Mouse (Mus musculus) right cerebral cortex, postnatal 14 days (tissue): ENCODE data around the gene Cldn13.
"Not testable (repeated sequence)": the region's sequence is repeated elsewhere in the genome, so short reads cannot be mapped to it uniquely, and the experiment has no call there.

Experiments
- DNase-seq: peaks from one replicate; pipeline ENCODE4 v3.0.0; 2022

Gene Cldn13

DNA sequence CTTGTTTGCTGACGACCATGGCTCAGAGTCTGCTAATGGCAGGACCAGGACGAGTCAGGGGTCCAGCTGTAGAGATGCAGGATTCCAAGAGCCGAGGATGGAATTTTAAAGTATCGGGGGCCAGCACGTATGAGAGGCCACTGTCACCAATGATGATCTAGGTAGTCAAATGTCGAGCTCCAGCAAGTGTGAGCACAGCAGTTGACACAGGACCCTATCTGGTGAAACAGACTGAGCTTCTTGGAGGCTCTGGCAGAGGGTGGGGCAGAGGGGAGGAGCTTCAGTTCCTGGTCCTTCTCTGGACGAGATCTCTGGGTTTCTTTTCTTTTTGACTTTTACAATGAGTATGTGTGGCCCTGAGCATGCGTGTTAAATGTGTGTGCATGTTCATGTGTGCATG is at the start of gene Cldn13:
Gene Cldn13 (minus strand): TSS at position 216 of the 400 bp plus-strand sequence.
- DNase-seq: no peak

- DNase-seq: not testable (repeated sequence)
These were observed 49.3 kb upstream of the Cldn13 start for GRCm38 (mm10) chr5:134964655-134965054.

DNA sequence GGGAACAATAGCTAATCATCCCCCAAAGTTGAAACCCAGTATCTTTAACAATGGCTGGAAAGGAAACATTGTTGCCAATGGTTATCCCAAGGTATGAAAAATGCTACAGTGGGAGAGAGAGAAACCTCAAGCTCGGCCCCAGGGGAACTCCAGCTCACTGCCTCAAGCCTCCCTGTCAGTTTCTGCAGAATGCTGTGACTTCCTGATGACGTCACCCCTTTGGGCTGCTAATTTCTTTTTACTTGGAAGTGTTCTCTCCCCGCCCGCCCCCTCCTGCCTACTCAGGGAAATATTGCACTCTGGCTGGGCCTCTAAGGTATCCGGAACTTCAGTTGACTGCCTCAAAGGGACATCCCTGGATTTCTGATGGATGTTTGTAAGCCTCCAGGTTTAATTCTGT is 48.2 kb upstream of the Cldn13 start:
- no peak for DNase-seq

DNA sequence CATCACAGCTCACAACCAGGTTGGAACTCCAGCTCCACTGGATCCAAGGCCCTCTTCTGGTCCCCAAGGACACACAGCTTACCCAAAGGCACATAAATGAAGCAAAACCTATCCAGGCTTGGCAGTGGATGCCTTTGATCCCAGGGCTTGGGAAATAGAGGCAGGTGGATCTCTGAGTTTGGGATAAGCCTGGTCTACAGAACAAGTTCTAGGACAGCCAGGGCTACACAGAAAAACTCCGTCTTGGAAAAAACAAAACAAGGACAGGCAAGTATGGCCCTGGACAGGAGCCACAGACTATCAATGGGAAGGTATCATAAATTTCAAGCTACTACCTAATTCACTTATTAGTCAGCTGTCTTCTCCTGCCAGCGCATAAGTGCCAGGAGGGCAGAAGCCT is 46.2 kb upstream of the Cldn13 start:
- no peak for DNase-seq

DNA sequence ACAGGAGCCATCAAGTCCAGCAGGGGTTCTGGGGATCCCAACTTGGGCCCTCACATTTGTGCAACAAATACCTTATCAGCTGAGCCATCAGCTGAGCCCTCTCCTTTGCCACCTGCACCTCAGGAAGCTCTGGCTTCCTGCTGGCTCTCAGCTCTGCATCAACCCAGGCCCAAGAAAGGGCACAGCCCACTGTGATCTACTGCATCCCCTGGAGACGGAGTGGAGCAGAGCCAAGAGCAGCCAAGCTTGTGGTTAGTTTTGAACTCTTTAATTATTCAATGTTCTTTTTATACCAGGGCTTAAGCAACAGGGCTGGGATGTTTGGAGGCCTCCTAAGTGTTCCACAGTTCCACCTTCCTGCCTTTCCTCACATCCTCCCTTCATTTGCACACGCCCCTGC is 45.1 kb upstream of the Cldn13 start:
- no peak for DNase-seq

DNA sequence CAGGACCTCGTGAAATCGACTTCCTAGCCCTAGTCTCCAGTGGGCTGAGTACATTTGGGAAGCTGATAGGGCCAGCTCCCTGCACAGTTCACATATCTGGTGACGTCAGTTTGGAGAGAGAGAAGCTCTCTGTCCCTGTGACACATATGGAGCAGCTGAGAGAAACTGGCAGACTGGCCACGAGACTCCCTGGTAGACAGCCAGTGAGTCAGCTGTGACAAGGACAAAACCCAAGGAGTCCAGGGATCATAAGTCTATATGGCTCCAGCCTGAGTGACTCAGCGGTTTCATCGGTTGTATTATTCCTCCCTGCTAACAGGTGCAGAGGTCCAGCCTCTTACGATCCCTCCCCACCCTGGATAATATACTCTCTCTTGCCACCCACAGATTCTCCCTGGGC is 43.8 kb upstream of the Cldn13 start:
- DNase-seq: no peak

DNA sequence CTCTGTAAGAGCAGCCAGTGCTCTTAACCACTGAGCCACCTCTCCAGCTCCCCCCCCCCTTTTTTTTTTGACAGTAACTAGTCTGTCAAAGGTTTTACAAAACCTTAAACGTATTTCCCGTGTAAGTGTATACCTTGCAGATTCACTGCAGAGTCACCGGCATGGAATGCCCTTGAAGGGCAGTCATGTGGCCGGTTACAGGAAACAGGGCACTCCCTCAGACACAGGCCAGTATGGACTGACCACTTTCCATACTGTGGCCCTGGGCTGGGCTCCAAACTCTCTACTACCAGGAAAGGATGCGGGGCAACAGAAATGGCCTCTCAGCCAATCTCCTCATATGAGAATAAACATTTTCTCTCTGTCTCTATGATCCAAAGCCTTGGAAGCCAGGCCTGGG is 40.2 kb upstream of the Cldn13 start:
- no peak for DNase-seq

DNA sequence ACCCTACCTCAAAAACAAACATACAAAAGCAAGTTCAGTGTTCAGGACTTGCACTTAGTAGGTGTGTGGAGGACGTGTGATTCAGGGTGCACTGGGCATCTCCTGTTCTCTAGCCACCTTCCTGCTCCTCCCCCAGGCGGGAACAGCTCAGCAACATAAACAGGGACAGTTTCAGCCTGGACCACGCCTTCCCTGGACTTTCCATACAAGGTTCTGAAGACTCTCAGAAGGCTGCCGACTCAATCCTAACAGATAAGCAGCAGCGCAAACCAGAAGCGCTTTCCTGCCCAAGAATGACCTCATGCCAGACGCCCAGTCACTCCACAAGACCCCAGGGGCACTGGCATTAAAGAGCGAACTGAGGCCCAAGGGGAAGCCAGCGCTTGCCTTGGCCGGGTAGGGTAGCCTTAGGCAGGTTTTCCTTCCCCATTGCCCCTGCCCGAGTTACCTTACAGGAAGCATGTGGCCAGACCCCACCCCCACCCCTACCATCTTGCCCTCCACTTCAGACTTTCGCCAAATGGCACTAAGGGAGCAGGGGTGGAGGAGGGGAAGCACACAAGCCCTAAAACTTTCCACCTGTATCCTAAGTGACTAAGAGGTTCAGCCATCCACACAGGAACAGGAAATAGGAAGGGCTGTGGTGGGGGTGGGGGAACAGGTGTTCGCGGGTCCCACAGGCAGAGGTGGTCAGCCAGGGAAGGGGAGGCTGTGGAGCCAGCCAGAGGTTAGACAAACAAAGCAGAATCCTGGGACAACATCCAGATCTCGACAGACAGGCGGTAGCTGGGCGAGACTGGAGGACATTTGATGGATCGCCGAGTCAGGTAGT is 35.9 kb upstream of the Cldn13 start:
- DNase-seq: no peak

- DNase-seq: no peak
These were observed 32.7 kb upstream of the Cldn13 start for GRCm38 (mm10) chr5:134948085-134948439.

GRCm38 (mm10) chr5:134947420-134948084 is 32.2 kb upstream of the Cldn13 start:
- DNase-seq: no peak

DNA sequence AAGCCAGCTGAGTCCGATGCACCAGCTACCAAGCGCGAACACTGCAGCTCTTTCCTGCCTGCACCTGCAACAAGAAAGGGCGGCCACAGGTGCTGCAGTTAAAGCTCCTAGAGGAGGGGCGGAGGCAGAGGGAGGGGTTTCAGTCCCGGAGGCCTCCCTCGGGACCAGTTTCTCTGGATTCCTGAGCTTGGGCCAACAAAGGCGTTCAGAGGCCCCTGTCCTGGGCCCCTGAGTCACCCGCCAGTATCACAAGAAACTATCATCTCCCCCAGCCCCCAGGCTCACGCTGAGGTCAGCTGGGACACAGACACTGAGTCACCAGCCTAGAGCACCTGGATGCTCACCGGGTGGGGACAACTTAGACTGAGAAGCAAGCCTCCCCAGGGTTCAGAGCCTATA is 31.5 kb upstream of the Cldn13 start, which contains the start of gene Cldn4:
Gene Cldn4 (minus strand): TSS at position 78 of the 399 bp plus-strand sequence.
- DNase-seq: no peak

DNA sequence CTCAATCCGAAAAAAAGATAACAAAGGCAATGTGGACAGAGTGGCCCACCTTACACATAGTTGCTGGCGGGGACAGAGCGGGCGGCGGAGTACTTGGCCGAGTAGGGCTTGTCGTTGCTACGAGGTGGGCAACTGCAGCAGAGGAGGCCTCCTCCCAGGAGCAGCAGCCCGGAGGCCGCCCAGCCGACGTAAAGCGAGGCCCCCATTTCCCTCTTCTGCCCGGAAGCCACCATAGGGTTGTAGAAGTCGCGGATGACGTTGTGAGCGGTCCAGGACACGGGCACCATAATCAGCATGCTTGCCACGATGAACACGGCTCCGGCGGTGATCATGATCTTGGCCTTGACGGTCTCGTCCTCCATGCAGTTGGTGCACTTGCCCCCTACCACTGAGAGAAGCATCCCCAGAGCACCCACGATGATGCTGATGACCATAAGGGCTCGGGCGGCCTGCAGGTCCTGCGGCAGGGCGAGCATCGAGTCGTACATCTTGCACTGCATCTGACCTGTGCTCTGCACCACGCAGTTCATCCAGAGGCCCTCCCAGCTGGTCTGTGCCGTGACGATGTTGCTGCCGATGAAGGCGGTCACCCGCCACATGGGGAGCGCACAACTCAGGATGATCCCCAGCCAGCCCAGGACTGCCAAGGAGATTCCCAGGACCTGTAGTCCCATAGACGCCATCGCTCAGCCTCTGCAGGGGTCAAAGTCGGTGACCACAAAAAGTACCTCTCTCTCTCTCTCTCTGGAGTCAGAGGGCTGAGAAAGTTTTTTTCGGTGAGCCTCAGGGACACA is 30.9 kb upstream of the Cldn13 start:
- DNase-seq: no peak

GRCm38 (mm10) chr5:134945266-134945959 is 30.1 kb upstream of the Cldn13 start:
- DNase-seq: no peak

- no peak for DNase-seq
These were observed 28.9 kb upstream of the Cldn13 start for GRCm38 (mm10) chr5:134944179-134944578.

DNA sequence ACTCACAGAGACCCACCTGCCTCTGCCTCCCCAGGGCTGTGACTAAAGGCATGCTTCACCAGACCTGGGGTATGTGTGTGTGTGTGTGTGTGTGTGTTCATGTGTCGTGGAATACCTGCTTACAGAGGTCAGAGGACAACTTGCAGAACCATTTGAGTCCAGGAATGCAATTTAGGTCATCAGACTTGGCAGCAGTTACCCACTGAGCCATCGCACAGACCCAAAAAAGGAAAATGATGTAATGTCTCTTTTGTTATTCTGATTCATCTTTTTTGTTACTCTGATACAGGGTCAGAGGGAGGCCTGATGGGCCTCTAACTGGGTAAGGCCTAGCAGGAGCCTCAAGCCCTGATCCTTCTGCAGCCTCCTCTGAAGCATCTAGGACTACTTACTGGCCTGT is 27.4 kb upstream of the Cldn13 start:
- DNase-seq: no peak

- DNase-seq: no peak
These were observed 26.3 kb upstream of the Cldn13 start for GRCm38 (mm10) chr5:134941472-134942209.

DNA sequence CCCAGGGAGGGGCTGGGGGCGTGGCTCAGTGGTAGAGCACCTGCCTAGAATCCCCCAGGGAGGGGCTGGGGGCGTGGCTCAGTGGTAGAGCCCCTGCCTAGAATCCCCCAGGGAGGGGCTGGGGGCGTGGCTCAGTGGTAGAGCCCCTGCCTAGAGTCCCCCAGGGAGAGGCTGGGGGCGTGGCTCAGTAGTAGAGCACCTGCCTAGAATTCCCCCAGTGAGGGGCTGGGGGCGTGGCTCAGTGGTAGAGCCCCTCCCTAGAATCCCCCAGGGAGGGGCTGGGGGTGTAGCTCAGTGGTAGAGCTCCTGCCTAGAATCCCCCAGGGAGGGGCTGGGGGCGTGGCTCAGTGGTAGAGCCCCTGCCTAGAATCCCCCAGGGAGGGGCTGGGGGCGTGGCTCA is 24.2 kb upstream of the Cldn13 start:
- not testable (repeated sequence) for DNase-seq

DNA sequence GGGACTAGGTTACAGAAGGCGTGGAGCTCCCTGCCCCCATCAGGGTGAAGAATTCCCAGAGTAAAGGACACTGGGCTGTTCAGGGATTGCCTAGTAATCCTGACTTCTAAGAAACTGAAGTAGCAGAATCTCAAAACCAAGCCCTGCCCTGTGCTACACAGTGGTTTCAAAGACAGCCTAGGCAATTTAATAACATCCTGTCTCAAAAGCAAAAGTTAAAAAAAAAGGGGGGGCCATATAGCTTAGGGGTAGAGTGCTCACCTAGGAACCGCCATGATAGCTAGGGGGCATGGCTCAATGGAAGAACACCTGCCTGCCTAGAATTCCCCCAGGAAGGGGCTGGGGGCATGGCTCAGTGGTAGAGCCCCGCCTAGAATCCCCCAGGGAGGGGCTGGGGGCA is 23.7 kb upstream of the Cldn13 start:
- no peak for DNase-seq

- DNase-seq: no peak
These were observed 21.4 kb upstream of the Cldn13 start for GRCm38 (mm10) chr5:134936626-134937185.

DNA sequence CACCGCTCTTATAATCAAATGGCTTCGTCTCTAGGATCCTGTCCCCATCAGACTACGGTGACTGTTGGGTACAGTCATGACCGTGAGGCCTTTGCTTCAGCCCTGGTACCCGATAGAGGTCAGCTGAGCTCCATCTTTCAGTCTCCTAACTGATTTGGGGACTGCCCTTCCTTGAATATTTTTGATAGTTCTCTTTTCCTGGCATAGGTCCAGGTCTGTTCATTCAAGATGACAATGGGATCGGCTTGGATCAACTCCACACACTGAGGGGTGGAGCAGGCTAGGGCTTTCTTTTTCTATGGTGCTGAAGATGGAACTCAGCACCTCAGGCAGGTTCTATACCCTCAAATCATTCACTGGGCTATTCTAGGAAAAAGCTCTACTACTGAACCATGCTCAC is 20.7 kb upstream of the Cldn13 start:
- DNase-seq: no peak

DNA sequence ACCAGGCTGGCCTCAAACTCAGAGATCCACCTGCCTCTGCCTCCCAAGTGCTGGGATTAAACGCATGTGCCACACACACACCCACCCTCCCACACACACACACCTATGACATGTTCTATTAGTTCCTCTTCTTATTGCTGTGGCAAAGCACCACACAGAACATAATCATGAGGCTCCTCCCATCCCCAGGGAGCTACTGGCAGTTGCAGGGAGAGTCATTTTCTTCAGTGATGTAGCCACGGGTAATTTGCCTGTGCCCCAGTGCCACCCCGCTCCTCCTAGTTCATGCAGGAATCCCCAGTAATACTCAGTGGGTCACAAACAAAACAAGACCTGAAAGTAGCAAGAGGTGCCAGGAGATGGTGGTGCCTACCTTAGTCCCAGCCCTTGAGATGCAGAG is 19.3 kb upstream of the Cldn13 start:
- no peak for DNase-seq

- not testable (repeated sequence) for DNase-seq
These were observed 18.4 kb upstream of the Cldn13 start for GRCm38 (mm10) chr5:134933686-134934085.
